Mouse (Mus musculus) olfactory bulb, adult 2 months (tissue): ENCODE data around the gene Tm4sf20.

Source experiments
- CTCF ChIP-seq: fragments of 200-500 bp; IDR thresholded peaks from 2 replicates; pipeline ENCODE4 v1.5.1; 2012; ENCODE audit warnings: low read depth, mild to moderate bottlenecking, low read length, moderate library complexity; ENCODE audit not compliant: insufficient read depth
- POLR2A ChIP-seq: fragments of 200-500 bp; IDR thresholded peaks from 2 replicates; pipeline ENCODE4 v1.6.1; 2012; ENCODE audit warnings: mild to moderate bottlenecking, low read depth, low read length, moderate library complexity; ENCODE audit not compliant: insufficient read depth

DNA sequence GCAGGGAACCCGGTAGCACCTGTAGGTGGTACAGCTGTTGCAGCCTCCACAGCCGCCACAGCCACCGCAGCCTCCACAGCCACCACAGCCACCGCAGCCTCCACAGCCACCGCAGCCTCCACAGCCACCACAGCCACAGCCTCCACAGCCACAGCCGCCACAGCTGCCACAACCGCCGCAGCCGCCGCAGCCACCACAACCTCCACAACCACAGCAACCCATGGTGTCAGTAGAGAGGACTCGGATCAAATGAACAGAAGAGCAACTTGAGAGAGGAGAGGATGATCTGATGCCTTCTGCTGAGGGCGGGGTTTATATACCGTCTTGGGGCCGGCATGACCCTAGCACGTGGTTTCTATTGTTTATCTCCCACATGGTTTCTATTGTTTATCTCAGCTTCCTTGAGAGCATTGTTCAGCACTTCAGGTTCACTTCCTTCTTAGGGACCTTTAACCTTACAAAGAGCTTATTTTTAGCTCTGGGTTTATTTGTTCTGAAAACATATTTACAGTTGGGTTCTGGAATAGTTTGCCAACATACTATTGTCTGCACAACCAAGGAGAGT lies 2.8 kb upstream of the Tm4sf20 start, which contains the start of gene Gm47791:
- no peak for TF ChIP-seq CTCF
- no peak for TF ChIP-seq POLR2A
